Mouse (Mus musculus) adrenal gland, postnatal 36 days (tissue): Measurements from ENCODE around the gene Ntf5. TPM values are rescaled to one million over a fixed set of nuclear protein-coding genes. Genes with fewer than 3 reads are reported as not detected.
A peak's percentile ranks its signal among the peaks of the same experiment; 100 is the strongest.

Source experiments
- DNase-seq, 2 experiments: peaks; one replicate each; pipeline ENCODE4 v3.0.0; 2021; ENCODE audit warnings: mixed read lengths in 1 of 2
- total RNA-seq, 2 experiments: library from RNA; stranded (reverse); gene quantifications; 2 replicates each; pipeline ENCODE4 v1.2.3; 2021

The Ntf5 gene
- total RNA-seq, 2 experiments from 2014 or later: not detected

DNA sequence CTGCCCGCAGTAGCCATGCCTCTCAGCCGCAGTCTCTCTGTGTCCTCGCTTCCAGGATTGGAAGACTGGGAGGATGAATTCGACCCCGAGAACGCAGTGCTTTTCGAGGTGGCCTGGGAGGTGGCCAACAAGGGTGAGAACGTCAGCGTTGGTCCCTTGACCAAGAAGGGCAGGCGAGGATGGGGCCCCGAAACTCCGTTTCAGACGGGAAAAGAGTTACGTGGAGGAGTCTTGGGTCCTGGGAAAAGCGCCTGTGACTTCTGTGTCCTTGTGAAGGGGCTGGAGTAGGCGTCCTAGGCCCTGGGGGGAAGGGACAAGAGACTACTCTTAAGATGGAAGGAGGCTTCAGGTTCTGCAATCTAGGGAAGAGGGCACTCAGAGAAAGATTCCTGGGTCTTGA lies 21.5 kb downstream of the Ntf5 start:
- peak in 1 of 2 experiments; percentile 45 for DNase-seq

- DNase-seq: no peak
These were observed 22.9 kb downstream of the Ntf5 start for GRCm38 (mm10) chr7:45436444-45436843.

DNA sequence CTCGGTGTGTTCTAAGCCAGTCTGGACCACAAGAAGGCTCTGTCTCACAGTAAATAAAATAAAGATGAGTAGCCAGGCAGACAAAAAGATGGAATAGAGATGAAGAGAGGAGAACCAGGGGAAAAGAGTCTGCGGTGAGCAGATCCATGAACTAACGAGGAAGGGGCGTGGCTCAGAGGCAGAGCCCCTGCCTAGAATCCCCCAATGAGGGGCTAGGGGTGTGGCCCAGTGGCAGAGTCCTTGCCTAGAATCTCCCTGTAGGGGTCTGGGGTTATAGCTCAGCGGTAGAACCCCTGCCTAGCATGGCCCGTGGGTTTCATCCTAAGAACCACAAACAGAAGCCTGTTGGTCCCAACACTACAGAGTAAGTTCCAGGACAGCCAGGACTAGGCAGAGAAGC lies 23.6 kb downstream of the Ntf5 start:
- DNase-seq: no peak

DNA sequence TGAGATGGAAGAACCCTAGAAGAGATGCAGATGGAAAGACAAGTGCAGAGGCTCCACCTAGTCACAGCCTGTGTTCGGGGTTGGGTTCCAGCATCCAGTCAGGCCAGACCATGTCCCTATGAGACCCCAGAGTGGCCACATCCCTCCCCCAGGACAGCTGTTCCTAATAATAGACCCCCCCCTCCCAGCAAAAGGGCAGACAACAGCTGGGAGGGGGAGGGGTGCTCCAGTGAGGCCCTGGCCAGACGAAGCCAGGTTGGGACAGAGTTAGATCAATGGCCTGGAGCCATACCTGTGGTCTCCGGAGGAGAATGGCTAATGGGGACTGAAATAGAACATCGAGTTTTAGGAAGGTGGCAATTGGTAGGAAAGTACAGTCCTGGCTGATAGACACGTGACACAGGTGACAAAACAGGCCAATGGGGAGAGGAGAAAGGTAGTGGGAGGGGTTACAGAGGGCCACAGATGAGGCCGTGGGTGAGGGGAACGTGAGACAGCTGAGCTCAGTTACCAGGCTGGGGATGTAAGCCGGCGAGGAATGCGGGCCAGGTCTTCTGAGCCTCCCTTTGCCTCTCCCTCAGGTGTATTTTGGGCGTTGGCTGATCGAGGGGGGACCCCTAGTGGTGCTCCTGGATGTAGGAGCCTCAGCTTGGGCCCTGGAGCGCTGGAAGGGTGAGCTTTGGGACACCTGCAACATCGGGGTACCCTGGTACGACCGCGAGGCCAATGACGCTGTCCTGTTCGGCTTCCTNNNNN lies 24.2 kb downstream of the Ntf5 start, which contains the start of gene Ruvbl2:
TSS of gene Ruvbl2 (minus strand) at position 576 of the 756 bp plus-strand sequence.
- no peak for DNase-seq

DNA sequence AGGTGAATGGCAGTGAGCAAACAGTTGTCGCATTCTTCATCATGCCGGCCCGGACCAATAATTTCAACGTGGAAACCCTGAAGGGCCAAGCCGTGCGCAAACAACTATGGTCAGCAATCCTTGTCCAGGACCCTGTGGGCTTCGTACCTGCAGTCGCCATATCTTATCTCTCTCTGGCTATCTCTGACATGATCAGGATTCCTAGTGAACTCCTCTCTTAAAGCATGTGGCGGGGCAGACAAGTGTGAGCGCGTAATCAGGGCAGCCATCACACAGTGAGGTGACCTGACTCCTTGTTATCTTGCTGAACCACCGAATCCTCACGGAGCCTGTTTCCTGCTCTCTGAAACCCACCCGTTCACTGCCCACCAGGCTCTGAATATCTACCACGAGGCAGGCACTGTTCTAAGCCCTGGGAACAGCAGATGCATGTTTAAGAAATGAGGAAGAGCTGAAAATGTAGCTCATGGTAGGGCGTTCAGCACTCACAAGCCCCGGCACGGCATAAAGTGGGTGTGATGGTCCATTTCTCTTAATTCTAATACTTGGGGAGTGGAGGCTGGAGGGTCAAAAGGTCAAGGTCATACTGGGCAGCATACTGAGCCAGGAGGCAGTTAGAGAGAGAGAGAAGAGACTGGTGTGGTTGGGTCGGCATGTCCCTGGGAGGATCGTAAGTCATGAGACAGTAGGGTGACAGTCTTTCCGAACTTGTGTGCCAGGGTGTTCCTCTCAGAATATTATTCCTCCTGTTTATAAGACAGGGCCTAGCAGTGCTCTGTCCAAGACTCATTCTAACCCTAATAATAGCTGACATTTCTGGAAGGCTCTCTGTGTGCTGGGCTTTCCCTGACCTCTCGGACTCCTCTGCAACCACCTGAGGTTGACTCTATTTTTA lies 30.3 kb downstream of the Ntf5 start:
- DNase-seq: peak in 1 of 2 experiments; percentile 57

GRCm38 (mm10) chr7:45446589-45446988 lies 33.1 kb downstream of the Ntf5 start:
- no peak for DNase-seq

DNA sequence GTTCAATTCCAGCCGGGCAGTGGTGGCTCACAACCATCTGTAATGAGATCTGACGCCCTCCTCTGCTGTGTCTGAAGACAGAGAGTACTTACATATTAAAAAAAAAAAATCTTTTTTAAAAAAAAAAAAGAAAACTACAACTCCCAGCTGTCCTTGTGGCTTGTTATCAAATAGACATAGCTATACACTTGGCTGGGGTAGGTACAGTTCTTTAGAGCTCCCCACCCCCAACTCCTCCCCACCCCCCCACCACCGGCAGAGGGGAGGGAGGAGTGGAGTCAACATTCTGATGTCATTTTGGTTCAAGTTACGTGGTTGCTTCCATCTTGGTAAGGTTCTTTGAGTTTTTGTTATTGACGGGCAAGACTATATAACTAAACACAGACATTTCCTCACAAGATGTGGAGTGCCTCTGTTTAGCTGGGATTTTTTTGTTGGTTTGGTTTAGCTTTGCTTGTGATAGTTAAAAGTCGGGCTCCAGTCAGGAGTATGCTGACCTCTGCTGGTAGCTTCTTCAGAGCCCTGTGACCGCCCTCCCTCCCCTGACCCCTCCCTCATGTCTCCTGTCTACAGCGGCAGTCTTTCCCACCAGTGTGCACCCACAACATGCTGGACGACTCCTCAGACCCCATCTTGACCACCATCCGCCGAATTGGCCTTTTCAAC lies 34.0 kb downstream of the Ntf5 start:
- DNase-seq: peak in 1 of 2 experiments; percentile 64

- no peak for DNase-seq
These were observed 36.5 kb downstream of the Ntf5 start for GRCm38 (mm10) chr7:45449974-45450373.

DNA sequence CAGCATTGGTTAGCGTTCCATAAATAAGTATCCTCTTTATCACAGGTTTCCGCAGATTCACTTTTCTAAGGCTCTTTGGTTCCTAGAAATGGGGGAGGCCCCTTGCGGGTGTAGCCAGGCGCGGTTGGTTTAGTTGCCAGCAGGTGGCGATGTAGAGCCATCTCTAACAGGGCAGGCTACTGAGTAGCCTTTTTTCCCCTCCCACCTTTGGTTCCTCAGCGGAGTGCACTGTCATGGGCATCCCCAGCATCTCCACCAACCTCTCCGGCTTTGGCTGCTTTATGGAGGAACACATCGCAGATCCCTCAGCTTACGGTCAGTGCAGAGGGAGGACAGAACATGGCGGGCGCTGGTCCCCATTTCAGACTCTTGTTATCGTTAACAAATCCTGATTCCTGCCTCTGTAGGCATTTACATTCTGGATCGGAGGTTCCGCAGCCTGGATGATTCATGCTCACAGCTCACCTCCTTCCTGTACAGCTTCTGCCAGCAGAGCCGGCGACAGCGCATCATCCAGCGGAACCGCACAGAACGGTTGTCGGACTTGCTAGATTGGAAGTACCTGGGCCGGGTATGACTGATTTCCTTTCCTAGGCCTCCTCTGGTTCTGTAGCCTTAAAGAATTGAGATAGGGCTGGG lies 38.0 kb downstream of the Ntf5 start:
- DNase-seq: peak; percentile 85 to 89

GRCm38 (mm10) chr7:45454971-45455370 lies 41.5 kb downstream of the Ntf5 start:
- DNase-seq: no peak

- no peak for DNase-seq
These were observed 42.6 kb downstream of the Ntf5 start for GRCm38 (mm10) chr7:45455932-45456696.

DNA sequence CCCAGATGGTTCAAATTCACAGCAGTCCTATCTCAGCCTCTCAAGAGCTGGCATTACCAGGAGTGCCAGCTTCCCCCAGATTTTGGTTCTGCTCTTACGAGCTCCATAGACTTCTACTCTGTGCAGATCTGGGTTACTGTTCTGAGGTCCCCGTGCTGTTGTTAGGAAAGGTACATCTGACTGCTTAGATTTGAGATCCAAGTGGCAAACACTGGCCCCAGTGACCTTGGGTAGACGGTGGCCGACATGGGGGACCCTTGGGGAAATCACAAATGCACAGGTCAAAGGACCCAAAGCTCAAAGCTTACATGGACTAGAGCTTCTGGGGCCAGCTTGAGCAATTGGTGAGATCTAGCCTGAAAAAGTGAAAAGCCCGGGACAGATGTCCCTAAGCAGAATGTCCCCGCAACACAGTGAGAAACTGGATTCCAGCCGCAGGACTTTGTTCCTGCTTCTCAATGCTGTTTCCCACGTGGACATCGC lies 43.3 kb downstream of the Ntf5 start:
- no peak for DNase-seq

DNA sequence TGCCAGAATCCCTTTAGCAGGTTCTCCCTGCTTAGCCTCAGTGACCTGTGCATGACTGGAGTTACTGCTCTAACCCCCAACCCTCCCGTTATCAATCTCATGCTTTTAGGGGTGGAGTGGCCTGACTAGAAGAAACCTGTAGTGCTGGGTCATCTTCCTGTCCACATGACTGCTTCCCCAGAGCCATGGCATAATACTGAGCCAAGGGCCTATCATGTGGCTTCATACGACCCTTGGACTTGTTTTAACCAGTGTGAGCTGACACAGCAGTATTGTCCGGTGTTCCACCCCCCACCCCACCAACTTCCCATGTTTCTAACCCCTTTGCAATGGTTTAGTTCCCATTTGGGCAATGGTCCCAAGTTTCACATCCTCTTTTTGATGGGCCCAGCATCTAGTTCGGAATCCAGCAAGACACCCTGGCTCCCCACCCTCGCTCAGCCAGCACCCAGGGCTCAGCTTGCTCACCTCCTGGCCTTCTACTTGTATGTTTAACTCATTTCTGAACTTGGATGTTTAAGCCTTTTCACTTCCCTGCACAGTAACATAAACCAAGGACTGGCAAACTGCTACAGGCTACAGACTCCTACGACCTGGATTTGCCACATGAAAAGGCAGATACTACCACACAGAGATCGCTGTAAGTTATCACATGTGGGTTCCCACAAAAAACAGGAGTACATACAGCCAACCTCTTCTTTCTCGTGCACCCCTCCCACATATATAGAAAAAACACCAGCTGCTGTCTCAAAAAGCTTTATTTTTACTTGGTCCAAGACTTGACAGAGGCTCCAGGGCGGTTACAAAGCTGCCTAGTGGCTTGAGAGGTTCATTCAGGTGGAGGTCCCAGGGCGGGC lies 43.9 kb downstream of the Ntf5 start:
- DNase-seq: no peak

DNA sequence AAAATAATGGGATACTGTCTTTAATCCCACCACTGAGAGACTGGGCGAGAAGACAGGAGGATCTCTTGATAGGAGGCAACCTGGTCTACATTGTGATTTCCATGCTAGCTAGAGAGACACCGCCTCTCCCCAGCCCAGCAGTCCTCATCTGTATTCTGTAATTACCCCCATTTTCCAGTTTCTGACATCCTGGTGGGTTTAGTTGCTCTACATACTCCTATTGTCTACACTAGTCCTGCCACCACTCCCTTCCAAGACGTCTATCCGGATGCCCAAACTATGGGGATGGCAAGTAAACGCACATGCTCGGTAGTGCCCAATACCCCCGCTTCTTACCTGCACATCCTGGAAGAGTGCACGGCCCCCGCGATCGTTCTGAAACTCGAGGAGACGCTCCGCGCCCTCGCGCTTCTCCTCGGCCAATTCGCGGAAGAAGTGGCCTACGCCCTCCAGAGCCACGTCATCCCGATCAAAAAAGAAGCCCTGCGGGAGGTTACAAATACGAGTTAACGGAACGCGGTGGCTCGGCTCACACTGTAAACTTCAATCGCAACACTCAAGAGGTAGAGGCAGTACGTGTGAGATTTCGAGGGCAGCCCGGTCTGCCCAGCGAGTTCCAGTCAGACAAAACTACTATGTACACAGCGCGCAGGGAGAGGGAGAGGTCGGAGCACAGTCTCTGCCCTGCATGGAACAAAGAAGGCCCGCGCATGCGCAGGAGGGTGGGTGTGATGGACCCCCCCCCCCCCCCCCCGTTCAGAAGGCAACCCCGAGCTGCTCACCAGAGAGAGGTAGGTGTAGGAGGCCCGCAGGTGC lies 45.5 kb downstream of the Ntf5 start:
- peak; percentile 73 to 86 for DNase-seq

DNA sequence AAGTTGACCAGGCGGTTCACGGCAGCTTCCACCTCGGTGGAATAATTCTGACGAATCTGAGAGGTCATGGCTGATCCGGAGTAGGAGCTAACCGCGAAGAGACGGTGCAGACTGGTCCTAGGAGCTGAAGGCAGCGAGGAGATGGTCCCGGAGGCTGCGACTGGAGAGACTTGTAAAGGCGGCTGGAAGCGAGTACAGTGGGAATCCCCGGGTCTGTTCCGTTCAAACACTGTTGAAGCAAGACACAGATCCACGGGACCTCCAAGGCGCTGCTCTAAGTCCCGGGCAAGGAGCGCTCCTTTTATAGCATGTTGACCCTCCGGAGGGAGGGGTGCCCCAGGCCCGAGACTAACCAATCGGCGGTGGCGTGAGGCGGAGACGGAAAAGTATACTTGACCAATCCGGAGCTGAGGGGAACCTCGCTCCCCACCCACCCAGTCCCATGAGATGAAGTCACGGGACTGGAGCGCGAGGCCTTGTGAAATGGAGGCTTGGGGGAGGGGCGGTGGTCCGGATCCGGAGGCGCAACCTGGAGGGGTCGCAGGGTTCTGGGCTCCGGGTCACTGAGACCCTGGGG lies 46.2 kb downstream of the Ntf5 start, which contains the start of gene Ftl1:
TSS of gene Ftl1 (minus strand) at position 321 of the 577 bp plus-strand sequence.
- peak; percentile 96 to 98 for DNase-seq

DNA sequence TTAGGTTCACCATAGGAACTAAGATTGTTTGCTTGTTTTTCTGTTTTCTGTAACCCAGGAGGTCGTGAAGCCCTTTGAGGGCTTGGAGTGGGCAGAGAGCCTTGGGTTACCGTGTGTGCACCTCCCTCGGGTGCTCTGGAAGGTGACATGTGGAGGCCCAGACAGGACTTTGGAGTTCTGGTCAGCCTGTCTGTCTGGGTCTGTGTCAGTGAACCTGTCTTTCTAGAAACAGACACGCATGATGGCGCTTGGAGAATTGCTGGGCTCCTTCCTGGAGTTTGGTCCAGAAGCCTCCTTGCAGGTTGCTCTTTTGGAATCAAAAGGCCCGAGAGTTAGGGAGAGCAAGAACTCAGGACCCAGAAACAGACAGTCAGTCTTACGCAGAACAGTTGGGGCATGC lies 46.9 kb downstream of the Ntf5 start:
- no peak for DNase-seq

- DNase-seq: peak; percentile 88 to 90
These were observed 47.4 kb downstream of the Ntf5 start for GRCm38 (mm10) chr7:45460860-45461314.

DNA sequence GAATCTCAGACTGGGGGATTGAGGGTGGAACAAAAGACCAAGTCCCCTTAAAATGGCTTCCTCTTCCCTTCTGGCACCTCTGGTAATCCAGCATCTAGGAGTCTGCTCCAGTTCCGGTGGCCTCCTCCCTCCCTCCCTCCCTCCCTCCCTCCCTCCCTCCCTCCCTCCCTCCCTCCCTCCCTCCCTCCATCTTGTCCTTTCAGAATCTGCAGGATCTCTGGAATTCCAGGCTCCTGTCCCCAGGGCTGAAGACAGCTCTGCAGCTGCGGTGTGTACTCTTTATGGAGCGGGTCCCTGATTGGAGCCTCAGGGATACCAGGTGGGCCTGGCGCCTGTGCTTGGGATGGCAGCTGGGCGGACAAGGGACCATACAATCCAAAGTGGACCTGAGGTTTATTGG lies 47.8 kb downstream of the Ntf5 start:
- DNase-seq: no peak

GRCm38 (mm10) chr7:45461781-45462180 lies 48.3 kb downstream of the Ntf5 start:
- DNase-seq: no peak
